Mouse (Mus musculus) kidney, embryonic 15.5 days (tissue): Measurements from ENCODE around the gene Erich4. TPM values are rescaled to one million over a fixed set of nuclear protein-coding genes. Genes with fewer than 3 reads are reported as not detected.

Experiments
- ATAC-seq: fragments of 200-750 bp; cut with Nextera tagmentation; replicated peaks from 2 replicates; pipeline ENCODE4 v1.8.0; 2017; ENCODE audit warnings: moderate TSS enrichment; ENCODE audit not compliant: low FRiP score
- H3K27ac ChIP-seq: fragments of 300-500 bp; sonication (generic); 2 replicates; pipeline ENCODE4 v1.5.1; 2015; ENCODE audit warnings: mild to moderate bottlenecking, inconsistent platforms
- H3K27me3 ChIP-seq: fragments of 300-500 bp; sonication (generic); 2 replicates; pipeline ENCODE4 v1.6.1; 2015; ENCODE audit warnings: inconsistent platforms
- H3K36me3 ChIP-seq: fragments of 300-500 bp; sonication (generic); 2 replicates; pipeline ENCODE4 v1.6.1; 2015; ENCODE audit warnings: inconsistent platforms
- H3K4me1 ChIP-seq: fragments of 300-500 bp; sonication (generic); 2 replicates; pipeline ENCODE4 v1.6.1; 2015; ENCODE audit warnings: inconsistent platforms
- H3K4me2 ChIP-seq: fragments of 300-500 bp; sonication (generic); 2 replicates; pipeline ENCODE4 v1.6.1; 2015; ENCODE audit warnings: moderate library complexity, mild to moderate bottlenecking, inconsistent platforms
- H3K4me3 ChIP-seq: fragments of 300-500 bp; sonication (generic); replicated peaks from 2 replicates; pipeline ENCODE4 v1.5.1; 2015; ENCODE audit warnings: mild to moderate bottlenecking, inconsistent platforms
- H3K9ac ChIP-seq: fragments of 300-500 bp; sonication (generic); 2 replicates; pipeline ENCODE4 v1.6.1; 2015; ENCODE audit warnings: mild to moderate bottlenecking, inconsistent platforms
- H3K9me3 ChIP-seq: fragments of 300-500 bp; sonication (generic); replicated peaks from 2 replicates; pipeline ENCODE4 v1.6.1; 2016; ENCODE audit warnings: inconsistent platforms
- WGBS: fragments of 180-500 bp; shearing (Covaris S2); methylation state at CpG from one replicate; pipeline ENCODE4 v1.1.7; 2015; ENCODE audit warnings: mixed read lengths; 5-methylcytosine and 5-hydroxymethylcytosine counted together
- polyA plus RNA-seq: library from polyadenylated mRNA; unstranded; fragments of >200 nt; fragmentation: Nextera tagmentation; extraction: Ambion mirVana; gene quantifications from 2 replicates; pipeline ENCODE4 v1.2.1, GENCODE M21; 2015

The Erich4 gene
- polyA plus RNA-seq, 1 experiment from 2014 or later: 3.1 TPM

DNA sequence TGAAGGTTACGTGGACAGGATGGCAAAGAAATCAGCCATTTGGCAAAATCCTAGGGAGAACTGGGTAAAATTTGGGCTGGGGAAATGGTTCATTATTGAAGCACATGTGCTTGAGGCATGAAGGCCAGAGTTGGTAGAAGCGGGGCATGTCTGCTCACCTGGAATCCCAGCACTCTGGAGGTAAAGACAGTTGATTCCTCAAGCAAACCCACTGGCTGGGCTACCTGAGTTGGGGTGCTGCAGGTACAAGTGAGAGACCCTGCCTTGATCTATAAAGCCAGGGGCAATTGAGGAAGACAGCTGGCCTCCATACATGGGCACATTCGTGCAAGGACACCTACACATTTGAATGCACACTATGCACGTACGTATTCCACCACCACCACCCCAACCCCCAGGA, 4.4 kb upstream of the Erich4 start:
- 90% methylated on average over 5 of the region's 5 CpGs for WGBS
- no peaks in the 10 kb centered on the region for H3K27me3 ChIP-seq
- peak overlapping the region; percentile 65 for H3K4me3 ChIP-seq
- H3K4me2 ChIP-seq: peak overlapping the region; percentile 60
- H3K9me3 ChIP-seq: no peaks in the 10 kb centered on the region
- peaks cover 45% of the 10 kb centered on the region for H3K36me3 ChIP-seq
- peak overlapping the region; percentile 49; the same call in 1 of the 2 replicates for H3K9ac ChIP-seq
- H3K27ac ChIP-seq: no peak overlapping the region
- no peak for ATAC-seq
- peaks cover 10% of the 10 kb centered on the region for H3K4me1 ChIP-seq

DNA sequence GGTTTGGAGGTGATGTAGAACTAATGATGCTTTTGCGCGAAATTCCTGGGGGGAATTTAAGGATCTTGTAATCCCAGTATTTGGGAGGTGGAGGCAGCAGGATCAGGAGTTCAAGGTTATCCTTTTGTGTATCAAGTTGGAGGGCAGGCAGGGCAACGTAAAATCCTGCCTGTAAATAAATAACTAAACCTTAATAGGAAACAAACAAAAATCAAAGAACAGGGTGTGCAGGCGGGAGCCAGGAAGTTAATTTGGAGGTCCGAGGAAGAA, 4.0 kb upstream of the Erich4 start:
- Histone ChIP-seq H3K9ac (peak overlapping the region; percentile 49), H3K27ac (peak overlapping the region; percentile 87), H3K27me3 (no peaks in the 10 kb centered on the region)

DNA sequence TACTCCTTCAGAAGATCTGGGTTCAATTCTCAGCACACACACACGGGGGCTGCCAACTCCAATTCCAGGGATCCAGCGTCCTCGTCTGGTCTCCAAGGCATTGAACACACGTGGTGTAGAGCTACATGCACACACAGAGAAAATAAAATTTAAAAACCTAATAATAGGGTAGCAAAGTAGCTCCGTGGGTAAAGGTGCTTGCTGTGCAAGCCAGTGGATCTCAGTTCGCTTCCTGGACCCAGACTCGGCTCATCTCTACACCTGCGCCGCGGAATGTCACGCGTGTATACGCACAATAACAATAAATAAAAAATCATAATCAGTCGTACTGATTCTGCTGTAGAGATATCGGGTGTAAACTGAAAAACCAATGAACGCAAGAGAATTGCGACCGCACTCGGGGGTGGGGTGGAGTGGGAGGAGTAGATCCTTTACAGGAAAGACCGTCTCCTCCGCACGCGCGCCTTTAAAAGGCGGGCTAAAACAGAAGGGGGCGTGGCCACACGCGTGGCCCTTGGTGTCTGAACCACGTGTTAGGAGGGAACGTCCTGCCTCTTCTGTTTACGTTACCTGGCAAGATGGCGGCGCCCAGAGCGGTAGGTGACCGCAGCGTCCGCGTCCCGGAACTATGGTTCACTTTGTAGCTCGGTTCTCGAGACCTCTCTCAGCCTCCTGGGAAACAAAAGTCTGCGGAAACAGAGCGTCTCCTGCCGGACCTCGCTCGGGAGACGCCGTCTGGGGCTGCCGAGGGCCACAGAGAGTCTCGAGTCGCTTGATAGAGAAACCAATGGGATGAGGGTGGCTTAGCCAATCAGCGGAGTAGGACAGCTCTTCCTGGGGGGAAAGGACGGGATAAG, 3.4 kb upstream of the Erich4 start, which contains the start of gene Dmac2:
Dmac2 (plus strand) TSS at position 550 of the 857 bp plus-strand sequence.
- H3K27ac ChIP-seq: peak within 1 kb of the TSS; percentile 87
- 1% methylated on average over 53 of the region's 53 CpGs for WGBS

More for the DNA sequence above, 4.0 kb upstream of the Erich4 start:
- Histone ChIP-seq H3K4me2 (peak overlapping the region; percentile 60), H3K4me3 (peak overlapping the region; percentile 65), H3K4me1 (peaks cover 10% of the 10 kb centered on the region), H3K9me3 (no peaks in the 10 kb centered on the region), H3K36me3 (peaks cover 41% of the 10 kb centered on the region)
- ATAC-seq: no peak
- 19% methylated on average over 5 of the region's 5 CpGs for WGBS

DNA sequence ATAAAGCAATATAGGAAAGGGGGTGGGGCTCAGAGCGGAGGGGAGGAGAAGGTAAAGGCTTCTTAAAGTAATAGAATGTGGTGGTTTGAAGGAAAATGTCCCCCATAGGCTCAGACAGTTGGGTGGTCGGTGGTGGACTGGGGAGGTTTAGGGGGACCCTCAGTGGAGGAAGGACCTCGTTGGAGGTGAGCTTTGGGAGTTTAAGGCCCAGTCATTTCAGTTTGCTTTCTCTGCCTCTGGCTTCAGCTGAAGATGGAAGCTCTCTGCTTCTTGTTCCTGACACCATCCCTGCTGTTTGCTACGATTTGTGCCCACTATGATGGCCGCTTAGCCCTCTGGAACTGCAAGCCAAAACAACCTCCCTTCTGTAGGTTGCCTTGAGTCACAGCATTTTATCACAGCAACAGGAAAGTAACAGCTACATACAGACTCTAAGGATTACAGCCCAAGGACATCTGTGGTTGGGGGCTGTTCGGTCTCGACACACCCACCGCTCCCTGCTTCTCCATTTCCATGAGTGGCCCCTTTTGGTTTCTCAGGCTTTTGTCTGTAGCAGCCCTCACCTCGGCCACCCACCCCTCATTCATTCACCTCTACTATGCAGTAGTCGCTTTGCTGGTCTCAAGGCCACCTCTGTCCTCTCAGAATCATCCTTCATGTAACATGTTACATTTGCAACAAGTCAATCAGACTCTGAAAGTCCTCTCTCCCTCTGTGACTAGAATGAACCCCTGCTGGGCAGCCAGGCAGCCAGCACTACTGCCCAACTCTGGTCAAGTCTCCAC, 1.9 kb upstream of the Erich4 start:
- Histone ChIP-seq H3K27ac (no peak overlapping the region), H3K9ac (no peak overlapping the region), H3K4me3 (no peak overlapping the region), H3K4me1 (peaks cover 10% of the 10 kb centered on the region), H3K36me3 (peaks cover 20% of the 10 kb centered on the region), H3K4me2 (no peak overlapping the region), H3K9me3 (no peaks in the 10 kb centered on the region), H3K27me3 (no peaks in the 10 kb centered on the region)
- 84% methylated on average over 10 of the region's 10 CpGs for WGBS
- ATAC-seq: no peak

More for the DNA sequence above, 3.4 kb upstream of the Erich4 start, which contains the start of gene Dmac2:
- Histone ChIP-seq H3K4me1 (peaks cover 10% of the 10 kb centered on the region), H3K36me3 (peaks cover 35% of the 10 kb centered on the region), H3K4me3 (peak within 1 kb of the TSS; percentile 65), H3K9ac (peak within 1 kb of the TSS; percentile 49), H3K27me3 (no peaks in the 10 kb centered on the region), H3K9me3 (no peaks in the 10 kb centered on the region), H3K4me2 (peak within 1 kb of the TSS; percentile 60)
- peak; percentile 93 for ATAC-seq

DNA sequence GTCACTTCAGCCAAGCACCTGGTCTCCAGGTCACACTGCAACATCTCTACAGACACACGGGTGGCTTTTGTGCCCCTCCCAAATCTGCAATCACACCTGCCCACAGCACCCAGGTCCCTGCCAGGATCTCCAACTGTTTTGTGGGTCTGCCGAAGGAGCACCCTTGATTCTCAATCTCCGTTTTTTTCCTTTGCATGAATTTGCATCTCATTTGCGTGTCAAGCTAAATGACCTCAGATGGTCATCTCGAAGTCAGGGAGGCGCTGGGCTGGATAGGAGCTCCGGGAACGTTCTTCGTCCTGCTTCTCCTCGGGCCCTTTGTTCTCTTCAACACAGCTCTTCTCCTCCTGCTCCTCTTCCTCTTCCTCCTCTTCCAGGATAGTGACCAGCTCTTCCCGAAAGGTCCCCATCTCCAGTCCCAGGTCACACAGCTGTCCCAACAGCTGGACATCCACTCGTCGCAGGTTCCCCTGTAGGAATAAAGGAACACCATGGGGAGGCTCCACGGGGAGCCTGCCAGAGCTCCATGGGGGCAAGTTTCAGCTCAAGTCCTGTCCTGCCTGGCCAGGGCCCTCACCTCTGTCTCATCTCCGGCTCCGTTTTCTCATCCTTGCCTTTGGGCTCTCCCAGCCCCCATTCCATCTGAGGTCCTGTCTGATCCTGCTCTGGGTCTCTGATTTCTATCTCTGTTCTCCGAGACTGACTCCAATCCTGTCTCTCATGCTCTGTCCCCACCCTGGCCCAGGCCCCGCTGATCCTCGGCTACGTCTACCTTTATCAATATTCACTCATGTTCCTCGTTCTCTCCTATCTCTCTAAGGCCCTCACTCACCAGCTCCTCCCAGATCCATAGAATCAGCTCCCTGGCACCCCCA, 624 bp downstream of the Erich4 start:
- ATAC-seq: no peak
- no peak overlapping the region for H3K27ac ChIP-seq

DNA sequence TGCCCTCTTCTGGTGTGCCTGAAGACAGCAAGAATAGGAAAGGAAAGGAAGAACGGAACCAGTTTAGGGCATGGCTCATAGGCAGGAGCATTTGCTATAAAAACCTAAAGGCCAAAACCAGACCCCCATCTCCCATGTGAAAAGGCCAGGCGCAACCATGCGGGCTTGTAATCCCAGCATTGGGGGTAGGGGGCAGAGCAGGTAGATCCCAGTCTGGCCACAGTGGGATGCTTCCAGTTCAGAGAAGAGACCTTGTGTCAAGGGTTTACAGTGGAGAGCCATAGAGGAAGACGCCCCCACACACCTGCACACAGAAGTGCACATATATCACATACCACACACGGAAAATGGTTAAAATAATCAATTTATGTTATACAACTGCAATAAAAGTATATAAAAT, 1.6 kb downstream of the Erich4 start:
- ATAC-seq: no peak
- H3K9ac ChIP-seq: no peak overlapping the region
- peaks cover 5% of the 10 kb centered on the region; the same call in 1 of the 2 replicates for H3K27me3 ChIP-seq
- no peak overlapping the region for H3K27ac ChIP-seq
- no peaks in the 10 kb centered on the region for H3K36me3 ChIP-seq
- H3K9me3 ChIP-seq: no peaks in the 10 kb centered on the region
- H3K4me3 ChIP-seq: no peak overlapping the region
- WGBS: 89% methylated on average over 5 of the region's 5 CpGs
- no peak overlapping the region for H3K4me2 ChIP-seq
- H3K4me1 ChIP-seq: peaks cover 3% of the 10 kb centered on the region; the same call in 1 of the 2 replicates

More for the DNA sequence above, 624 bp downstream of the Erich4 start:
- no peaks in the 10 kb centered on the region for H3K27me3 ChIP-seq
- no peak overlapping the region for H3K9ac ChIP-seq
- H3K36me3 ChIP-seq: no peaks in the 10 kb centered on the region
- H3K4me3 ChIP-seq: no peak overlapping the region
- H3K4me2 ChIP-seq: no peak overlapping the region
- peaks cover 9% of the 10 kb centered on the region for H3K4me1 ChIP-seq
- no peaks in the 10 kb centered on the region for H3K9me3 ChIP-seq
- WGBS: 73% methylated on average over 21 of the region's 21 CpGs

DNA sequence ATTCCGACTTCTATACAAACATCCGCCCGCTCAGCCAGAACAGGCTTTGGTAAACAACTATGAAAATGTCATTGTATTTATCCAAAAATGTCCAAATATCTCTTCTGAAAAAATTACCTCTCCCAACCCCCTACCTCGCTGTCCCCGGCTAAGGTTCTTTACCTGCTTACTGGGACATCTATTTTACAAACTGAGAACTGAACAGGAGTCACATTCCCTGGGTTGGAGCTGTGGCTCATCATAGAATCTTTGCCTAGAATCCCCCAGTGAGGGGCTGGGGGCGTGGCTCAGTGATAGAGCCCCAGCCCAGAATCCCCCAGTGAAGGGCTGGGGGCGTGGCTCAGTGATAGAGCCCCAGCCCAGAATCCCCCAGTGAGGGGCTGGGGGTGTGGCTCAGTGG, 4.2 kb downstream of the Erich4 start:
- peaks cover 5% of the 10 kb centered on the region; the same call in 1 of the 2 replicates for H3K27me3 ChIP-seq
- H3K4me3 ChIP-seq: no peak overlapping the region
- 60% methylated on average over 7 of the region's 7 CpGs for WGBS
- H3K9me3 ChIP-seq: no peaks in the 10 kb centered on the region
- no peaks in the 10 kb centered on the region for H3K36me3 ChIP-seq
- ATAC-seq: no peak
- H3K4me1 ChIP-seq: no peaks in the 10 kb centered on the region
- H3K9ac ChIP-seq: no peak overlapping the region
- H3K27ac ChIP-seq: no peak overlapping the region
- H3K4me2 ChIP-seq: no peak overlapping the region

DNA sequence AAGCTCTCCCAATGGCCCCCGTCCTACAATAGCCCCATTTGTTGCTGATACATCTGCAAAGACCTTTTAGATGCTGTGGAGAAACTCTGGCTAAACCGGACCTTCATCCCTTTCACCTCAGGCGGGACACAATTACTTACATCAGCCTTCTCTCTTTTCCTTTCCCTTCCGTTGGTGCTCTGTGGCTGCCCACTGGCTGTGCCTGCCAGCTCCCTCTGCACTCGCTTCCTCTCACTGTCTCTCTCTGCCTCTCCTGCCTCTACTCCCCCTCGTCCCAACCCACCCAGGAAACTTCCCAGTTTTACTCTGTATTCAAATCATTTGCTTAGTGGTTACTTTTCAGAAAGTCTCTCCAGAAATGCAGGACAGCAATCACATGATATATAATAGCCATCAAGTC, 5.6 kb downstream of the Erich4 start:
- no peaks in the 10 kb centered on the region for H3K4me1 ChIP-seq
- 39% methylated on average over 6 of the region's 6 CpGs for WGBS
- H3K9ac ChIP-seq: no peak overlapping the region
- H3K27me3 ChIP-seq: peaks cover 5% of the 10 kb centered on the region; the same call in 1 of the 2 replicates
- no peaks in the 10 kb centered on the region for H3K36me3 ChIP-seq
- ATAC-seq: no peak
- H3K9me3 ChIP-seq: no peaks in the 10 kb centered on the region
- H3K27ac ChIP-seq: no peak overlapping the region
- H3K4me2 ChIP-seq: no peak overlapping the region
- H3K4me3 ChIP-seq: no peak overlapping the region

DNA sequence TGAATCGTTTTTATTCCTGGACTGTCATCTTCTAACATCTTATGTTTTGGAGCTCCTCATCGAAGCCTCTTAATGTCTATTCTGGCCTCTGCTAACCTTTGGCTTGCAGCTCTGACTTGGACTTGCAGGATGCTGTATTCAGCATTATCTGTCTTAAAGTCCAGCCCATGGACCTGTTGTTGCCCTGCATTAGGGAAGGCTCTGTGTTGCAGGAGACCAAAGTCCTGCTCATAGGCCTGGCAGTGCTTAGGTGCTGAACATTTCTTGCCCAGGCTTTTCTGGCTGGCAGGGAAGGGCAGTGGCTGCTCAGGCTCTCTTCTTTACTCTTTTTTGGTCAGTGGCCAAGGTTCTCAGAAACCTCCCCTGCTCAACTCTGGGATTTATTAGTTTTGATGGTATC, 8.5 kb downstream of the Erich4 start:
- Histone ChIP-seq H3K4me1 (no peaks in the 10 kb centered on the region), H3K9ac (no peak overlapping the region), H3K27ac (no peak overlapping the region), H3K36me3 (no peaks in the 10 kb centered on the region), H3K27me3 (peaks cover 5% of the 10 kb centered on the region; the same call in 1 of the 2 replicates), H3K4me2 (no peak overlapping the region), H3K9me3 (no peaks in the 10 kb centered on the region), H3K4me3 (no peak overlapping the region)
- WGBS: 71% methylated on average over 2 of the region's 2 CpGs
- ATAC-seq: no peak

DNA sequence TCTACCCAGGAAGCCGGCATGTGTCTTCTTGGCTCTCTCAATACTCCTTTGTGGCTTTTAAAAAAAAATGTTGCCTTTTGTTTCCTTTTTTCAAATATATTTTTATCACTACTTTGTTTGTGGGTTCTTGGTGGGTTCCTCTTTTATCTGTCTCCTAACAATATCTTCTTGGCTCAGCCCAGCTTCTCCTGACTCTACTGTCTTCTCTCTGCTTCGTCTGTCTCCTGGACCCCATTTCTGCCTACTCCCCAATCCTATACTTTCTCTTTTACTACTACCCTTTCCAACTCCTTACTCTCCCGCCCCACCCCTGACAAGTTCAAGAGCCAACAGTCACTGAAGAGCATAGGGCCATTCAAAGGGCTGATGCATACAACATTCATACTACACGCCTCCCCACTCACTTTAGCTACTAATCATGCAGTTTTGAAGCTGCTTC, 9.0 kb downstream of the Erich4 start:
- H3K4me1 ChIP-seq: no peaks in the 10 kb centered on the region
- H3K27ac ChIP-seq: no peak overlapping the region
- no peaks in the 10 kb centered on the region for H3K9me3 ChIP-seq
- H3K4me2 ChIP-seq: no peak overlapping the region
- no peak overlapping the region for H3K4me3 ChIP-seq
- no peak for ATAC-seq
- H3K27me3 ChIP-seq: peaks cover 5% of the 10 kb centered on the region; the same call in 1 of the 2 replicates
- H3K36me3 ChIP-seq: no peaks in the 10 kb centered on the region
- H3K9ac ChIP-seq: no peak overlapping the region
- WGBS: 84% methylated on average over 4 of the region's 4 CpGs

DNA sequence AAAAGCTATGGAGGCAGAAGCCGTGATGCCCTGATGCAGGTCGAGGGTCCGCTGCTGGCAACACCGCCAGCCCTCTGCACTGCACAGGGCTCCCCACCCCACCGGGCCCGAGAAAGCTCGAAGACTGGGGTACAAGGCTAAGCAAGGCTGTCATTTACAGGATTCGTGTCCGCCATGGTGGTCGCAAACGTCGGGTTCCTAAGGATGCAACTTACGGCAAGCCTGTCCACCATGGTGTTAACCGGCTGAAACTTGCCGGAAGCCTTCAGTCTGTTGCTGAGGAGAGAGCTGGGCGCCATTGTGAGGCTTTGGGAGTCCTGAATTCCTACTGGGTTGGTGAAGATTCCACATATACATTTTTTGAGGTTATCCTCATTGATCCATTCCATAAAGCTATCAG, 14.3 kb downstream of the Erich4 start:
- ATAC-seq: no peak
- 90% methylated on average over 16 of the region's 16 CpGs for WGBS
- no peaks in the 10 kb centered on the region for H3K27me3 ChIP-seq
- no peak overlapping the region for H3K4me2 ChIP-seq
- no peak overlapping the region for H3K4me3 ChIP-seq
- no peak overlapping the region for H3K27ac ChIP-seq
- no peaks in the 10 kb centered on the region for H3K36me3 ChIP-seq
- H3K9ac ChIP-seq: no peak overlapping the region
- H3K9me3 ChIP-seq: no peaks in the 10 kb centered on the region
- H3K4me1 ChIP-seq: no peaks in the 10 kb centered on the region
